Mouse (Mus musculus): ENCODE data around the gene Crocc2. TPM values are rescaled to one million over a fixed set of nuclear protein-coding genes. Genes with fewer than 3 reads are reported as not detected.

Gene Crocc2
- total and polyA plus RNA-seq, 3 experiments, result 0.09 to 0.35 TPM; not detected in 1

GRCm38 (mm10) chr1:93225731-93226520 is 57.4 kb downstream of the Crocc2 start:
- H3K36me3 ChIP-seq (ENCODE audit: control insufficient read depth, insufficient read depth, low read length), result no peaks in the 10 kb centered on the region
- DNase-seq, result no peak
- no peak for TF ChIP-seq CTCF (IDR thresholded peaks at IDR 0.05)
- TF ChIP-seq POLR2A (IDR thresholded peaks at IDR 0.05; ENCODE audit: insufficient read depth, low read depth, low read length), result no peak
- no peak for TF ChIP-seq EP300 (IDR thresholded peaks at IDR 0.05; ENCODE audit: insufficient read depth, low read depth, low read length)
- no peaks in the 10 kb centered on the region for H3K79me2 ChIP-seq (replicated peaks; ENCODE audit: control insufficient read depth, insufficient read depth, low read length)
- no peaks in the 10 kb centered on the region for H3K27me3 ChIP-seq (ENCODE audit: control insufficient read depth, insufficient read depth, low read length)
- H3K4me3 ChIP-seq, result no peak overlapping the region
- peaks cover 2% of the 10 kb centered on the region; the same call in 1 of the 2 replicates for H3K4me1 ChIP-seq (ENCODE audit: control insufficient read depth, insufficient read depth, low read length)
- H3K9ac ChIP-seq (ENCODE audit: low read depth, low read length), result no peak overlapping the region
- WGBS, result 75% methylated on average over 5 of the region's 5 CpGs
- intact Hi-C loops (cut with DNase I), result no loop called here
- no peak overlapping the region for H3K27ac ChIP-seq

- intact Hi-C loops (cut with DNase I), result no loop called here
- Histone ChIP-seq H3K9ac (ENCODE audit: low read depth, low read length) (no peak overlapping the region), H3K36me3 (ENCODE audit: control insufficient read depth, insufficient read depth, low read length) (no peaks in the 10 kb centered on the region), H3K4me3 (no peak overlapping the region), H3K27ac (no peak overlapping the region), H3K4me1 (ENCODE audit: control insufficient read depth, insufficient read depth, low read length) (peaks cover 2% of the 10 kb centered on the region; the same call in 1 of the 2 replicates), H3K79me2 (replicated peaks; ENCODE audit: control insufficient read depth, insufficient read depth, low read length) (no peaks in the 10 kb centered on the region), H3K27me3 (ENCODE audit: control insufficient read depth, insufficient read depth, low read length) (no peaks in the 10 kb centered on the region)
- peak in 1 of 2 experiments; percentile 30 for DNase-seq
- 72% methylated on average over 7 of the region's 7 CpGs for WGBS
- TF ChIP-seq EP300 (IDR thresholded peaks at IDR 0.05; ENCODE audit: insufficient read depth, low read depth, low read length), result no peak
- TF ChIP-seq CTCF (IDR thresholded peaks at IDR 0.05), result no peak
- no peak for TF ChIP-seq POLR2A (IDR thresholded peaks at IDR 0.05; ENCODE audit: insufficient read depth, low read depth, low read length)
Measured at GRCm38 (mm10) chr1:93227303-93227975, 58.9 kb downstream of the Crocc2 start.

- intact Hi-C loops (cut with DNase I), result no loop called here
- H3K4me1 ChIP-seq (ENCODE audit: control insufficient read depth, insufficient read depth, low read length), result peaks cover 2% of the 10 kb centered on the region; the same call in 1 of the 2 replicates
- TF ChIP-seq EP300 (IDR thresholded peaks at IDR 0.05; ENCODE audit: insufficient read depth, low read depth, low read length) (no peak), CTCF (IDR thresholded peaks at IDR 0.05) (no peak), POLR2A (IDR thresholded peaks at IDR 0.05; ENCODE audit: insufficient read depth, low read depth, low read length) (no peak)
- H3K36me3 ChIP-seq (ENCODE audit: control insufficient read depth, insufficient read depth, low read length), result no peaks in the 10 kb centered on the region
- no peaks in the 10 kb centered on the region for H3K79me2 ChIP-seq (replicated peaks; ENCODE audit: control insufficient read depth, insufficient read depth, low read length)
- no peak overlapping the region for H3K4me3 ChIP-seq
- no peak for DNase-seq
- no peak overlapping the region for H3K9ac ChIP-seq (ENCODE audit: low read depth, low read length)
- no peak overlapping the region for H3K27ac ChIP-seq
- 96% methylated on average over 7 of the region's 7 CpGs for WGBS
- no peaks in the 10 kb centered on the region for H3K27me3 ChIP-seq (ENCODE audit: control insufficient read depth, insufficient read depth, low read length)
Measured at GRCm38 (mm10) chr1:93227976-93228365, 59.4 kb downstream of the Crocc2 start.

GRCm38 (mm10) chr1:93229221-93229620 is 60.7 kb downstream of the Crocc2 start:
- WGBS, result 55% methylated on average over 6 of the region's 6 CpGs
- intact Hi-C loops (cut with DNase I), result no loop called here

GRCm38 (mm10) chr1:93229626-93230025 is 61.1 kb downstream of the Crocc2 start:
- WGBS, result 62% methylated on average over 4 of the region's 4 CpGs
- Histone ChIP-seq H3K36me3 (ENCODE audit: control insufficient read depth, insufficient read depth, low read length) (no peaks in the 10 kb centered on the region), H3K4me1 (ENCODE audit: control insufficient read depth, insufficient read depth, low read length) (peaks cover 2% of the 10 kb centered on the region; the same call in 1 of the 2 replicates), H3K79me2 (replicated peaks; ENCODE audit: control insufficient read depth, insufficient read depth, low read length) (no peaks in the 10 kb centered on the region), H3K4me3 (no peak overlapping the region), H3K27me3 (ENCODE audit: control insufficient read depth, insufficient read depth, low read length) (no peaks in the 10 kb centered on the region), H3K9ac (ENCODE audit: low read depth, low read length) (no peak overlapping the region), H3K27ac (no peak overlapping the region)
- no peak for TF ChIP-seq POLR2A (IDR thresholded peaks at IDR 0.05; ENCODE audit: insufficient read depth, low read depth, low read length)
- no peak for TF ChIP-seq CTCF (IDR thresholded peaks at IDR 0.05)
- TF ChIP-seq EP300 (IDR thresholded peaks at IDR 0.05; ENCODE audit: insufficient read depth, low read depth, low read length), result no peak
- intact Hi-C loops (cut with DNase I), result loop anchor here (10.0 kb wide), 1 partner anchor 115 kb away; the partner anchor contains the start of genes Pask and Ppp1r7
- DNase-seq, result peak in 1 of 2 experiments; percentile 31

More at GRCm38 (mm10) chr1:93229221-93229620, 60.7 kb downstream of the Crocc2 start:
- DNase-seq, result no peak
- H3K4me1 ChIP-seq (ENCODE audit: control insufficient read depth, insufficient read depth, low read length), result peaks cover 2% of the 10 kb centered on the region; the same call in 1 of the 2 replicates
- no peak overlapping the region for H3K9ac ChIP-seq (ENCODE audit: low read depth, low read length)
- H3K36me3 ChIP-seq (ENCODE audit: control insufficient read depth, insufficient read depth, low read length), result no peaks in the 10 kb centered on the region
- H3K27ac ChIP-seq, result no peak overlapping the region
- H3K4me3 ChIP-seq, result no peak overlapping the region
- H3K79me2 ChIP-seq (replicated peaks; ENCODE audit: control insufficient read depth, insufficient read depth, low read length), result no peaks in the 10 kb centered on the region
- no peaks in the 10 kb centered on the region for H3K27me3 ChIP-seq (ENCODE audit: control insufficient read depth, insufficient read depth, low read length)
- TF ChIP-seq CTCF (IDR thresholded peaks at IDR 0.05) (no peak), EP300 (IDR thresholded peaks at IDR 0.05; ENCODE audit: insufficient read depth, low read depth, low read length) (no peak), POLR2A (IDR thresholded peaks at IDR 0.05; ENCODE audit: insufficient read depth, low read depth, low read length) (no peak)

All from heart, adult 2 months (tissue).